Mouse (Mus musculus) CH12F3 (cell line): Measurements from ENCODE around the gene Serpinb9.
"Not testable (repeated sequence)": the region's sequence is repeated elsewhere in the genome, so short reads cannot be mapped to it uniquely, and the experiment has no call there.

Experiments
- in situ Hi-C: fragments of 300-500 bp; cut with MboI; formaldehyde crosslinking; loops from 2 replicates; pipeline ENCODE4 v1.14.3; 2020; ENCODE audit warnings: low sequenced_read_pairs

Serpinb9 gene

GRCm38 (mm10) chr13:32995051-32995450 is 8.0 kb upstream of the Serpinb9 start:
- in situ Hi-C loops = no loop called here

- in situ Hi-C loops = no loop called here
These were observed 1.7 kb upstream of the Serpinb9 start for GRCm38 (mm10) chr13:33001341-33001740.

- in situ Hi-C loops = no loop called here
These were observed 718 bp downstream of the Serpinb9 start for GRCm38 (mm10) chr13:33003523-33004413.

- in situ Hi-C loops = no loop called here
These were observed 1.5 kb downstream of the Serpinb9 start for GRCm38 (mm10) chr13:33004414-33005105.

- in situ Hi-C loops = no loop called here
These were observed 2.5 kb downstream of the Serpinb9 start for GRCm38 (mm10) chr13:33005501-33006075.

GRCm38 (mm10) chr13:33006555-33006954 is 3.5 kb downstream of the Serpinb9 start:
- in situ Hi-C loops = no loop called here

GRCm38 (mm10) chr13:33012395-33012794 is 9.3 kb downstream of the Serpinb9 start:
- in situ Hi-C loops = no loop called here

GRCm38 (mm10) chr13:33013271-33013670 is 10.2 kb downstream of the Serpinb9 start:
- in situ Hi-C loops = no loop called here

GRCm38 (mm10) chr13:33022371-33022770 is 19.3 kb downstream of the Serpinb9 start:
- in situ Hi-C loops = no loop called here

GRCm38 (mm10) chr13:33026427-33027057 is 23.5 kb downstream of the Serpinb9 start:
- in situ Hi-C loops = no loop called here

- in situ Hi-C loops = no loop called here
These were observed 24.2 kb downstream of the Serpinb9 start, which contains the start of gene Serpinb9b for GRCm38 (mm10) chr13:33027244-33027643. Serpinb9b (plus strand) TSS chr13:33027416.

GRCm38 (mm10) chr13:33028146-33028545 is 25.1 kb downstream of the Serpinb9 start:
- in situ Hi-C loops = no loop called here

- in situ Hi-C loops = no loop called here
These were observed 25.5 kb downstream of the Serpinb9 start for GRCm38 (mm10) chr13:33028550-33028949.

- in situ Hi-C loops = not testable (repeated sequence)
These were observed 26.4 kb downstream of the Serpinb9 start for GRCm38 (mm10) chr13:33029478-33029877.

GRCm38 (mm10) chr13:33030281-33030680 is 27.2 kb downstream of the Serpinb9 start:
- in situ Hi-C loops = no loop called here

GRCm38 (mm10) chr13:33035506-33035905 is 32.5 kb downstream of the Serpinb9 start:
- in situ Hi-C loops = no loop called here

GRCm38 (mm10) chr13:33043542-33043941 is 40.5 kb downstream of the Serpinb9 start:
- in situ Hi-C loops = no loop called here

- in situ Hi-C loops = no loop called here
These were observed 44.2 kb downstream of the Serpinb9 start for GRCm38 (mm10) chr13:33047234-33047633.

- in situ Hi-C loops = no loop called here
These were observed 45.1 kb downstream of the Serpinb9 start for GRCm38 (mm10) chr13:33048187-33048586.

- in situ Hi-C loops = no loop called here
These were observed 48.6 kb downstream of the Serpinb9 start for GRCm38 (mm10) chr13:33051697-33052096.

- in situ Hi-C loops = no loop called here
These were observed 60.0 kb downstream of the Serpinb9 start for GRCm38 (mm10) chr13:33063048-33063447.
